Mouse (Mus musculus): ENCODE results near the gene Runx1. TPM values are rescaled to one million over a fixed set of nuclear protein-coding genes. Genes with fewer than 3 reads are reported as not detected.

Gene Runx1
- polyA plus RNA-seq, 1 experiment from 2014 or later = 6.4 TPM

DNA sequence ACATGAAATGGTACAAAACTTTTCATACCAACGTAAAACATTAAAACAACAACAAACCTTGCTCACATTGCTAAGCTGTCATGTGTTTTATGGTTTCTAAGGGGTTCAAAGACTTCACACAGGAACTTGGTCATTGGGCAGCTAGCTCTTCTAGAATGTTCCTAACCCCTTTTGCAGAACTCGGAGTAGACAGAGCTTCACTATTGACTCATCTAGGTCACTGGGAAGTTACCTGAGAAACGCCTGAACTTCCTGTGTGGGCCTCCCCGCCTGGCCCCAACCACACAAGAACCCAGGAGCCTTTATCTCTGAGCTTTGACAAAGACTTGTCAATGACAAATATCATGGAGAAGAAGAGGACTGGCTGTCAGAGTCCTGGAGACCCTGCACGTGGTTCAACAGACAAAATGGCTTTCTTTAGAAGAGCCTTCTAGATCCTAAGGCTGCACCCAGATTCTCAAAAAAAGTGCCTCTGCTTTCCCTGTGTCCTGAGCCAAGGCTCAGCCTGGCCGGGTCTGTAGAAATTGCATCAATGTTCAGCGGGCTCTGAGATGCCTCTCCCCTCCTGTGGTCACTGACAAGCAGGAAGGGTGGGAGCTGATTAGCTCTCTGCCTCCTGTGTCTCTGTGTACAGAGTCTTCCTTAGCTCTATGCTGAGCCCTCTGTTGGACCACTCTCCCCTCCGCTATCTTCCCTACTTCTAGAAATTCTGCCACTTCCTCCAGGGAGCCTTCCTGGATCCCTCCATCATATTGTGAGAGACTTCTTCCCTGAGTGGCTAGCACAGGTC is 7.3 kb downstream of the Runx1 start:
- Histone ChIP-seq H3K27ac (replicated peaks) (no peak overlapping the region), H3K9me3 (ENCODE audit: control insufficient read depth, low read length) (no peaks in the 10 kb centered on the region), H3K4me1 (replicated peaks; ENCODE audit: control insufficient read depth, insufficient read depth) (no peaks in the 10 kb centered on the region), H3K4me3 (ENCODE audit: low read depth, low read length) (no peak overlapping the region), H3K9ac (ENCODE audit: low read length) (no peak overlapping the region), H3K27me3 (ENCODE audit: control insufficient read depth, insufficient read depth, low read length) (no peaks in the 10 kb centered on the region), H3K36me3 (ENCODE audit: control insufficient read depth, insufficient read depth, low read length) (no peaks in the 10 kb centered on the region), H3K4me2 (replicated peaks; ENCODE audit: low read depth) (no peak overlapping the region)
- ATAC-seq (ENCODE audit: low FRiP score, low TSS enrichment) = no peak
- 68% methylated on average over 8 of the region's 8 CpGs for WGBS
- TF ChIP-seq EP300 (optimal IDR thresholded peaks at IDR 0.05) (no peak), CTCF (IDR thresholded peaks at IDR 0.05; ENCODE audit: low read depth) (no peak)
- no peak for DNase-seq (ENCODE audit: low spot score)

DNA sequence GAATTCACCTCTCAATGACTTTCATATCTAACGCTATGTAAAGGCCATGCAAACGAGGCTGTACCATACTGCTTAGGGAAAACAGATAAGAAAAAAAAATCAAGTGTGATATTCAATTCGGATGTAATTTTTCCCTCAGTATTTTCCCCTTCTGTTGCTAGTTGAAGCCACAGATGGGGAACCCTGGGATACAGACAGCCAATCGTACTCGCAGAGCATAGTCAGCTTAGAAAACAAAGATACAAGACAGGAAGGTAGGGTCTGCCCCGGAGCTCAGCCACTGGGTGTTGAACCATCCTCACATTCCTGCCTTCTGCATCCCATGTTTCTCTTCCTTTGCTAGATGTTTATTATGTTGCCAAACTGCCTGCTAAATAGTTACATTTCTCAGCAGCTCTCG is 9.9 kb downstream of the Runx1 start:
- TF ChIP-seq EP300 (optimal IDR thresholded peaks at IDR 0.05) (no peak), CTCF (IDR thresholded peaks at IDR 0.05; ENCODE audit: low read depth) (no peak)
- no peaks in the 10 kb centered on the region for H3K36me3 ChIP-seq (ENCODE audit: control insufficient read depth, insufficient read depth, low read length)
- no peak overlapping the region for H3K9ac ChIP-seq (ENCODE audit: low read length)
- no peak overlapping the region for H3K4me2 ChIP-seq (replicated peaks; ENCODE audit: low read depth)
- no peak for DNase-seq (ENCODE audit: low spot score)
- WGBS = 76% methylated on average over 7 of the region's 7 CpGs
- no peaks in the 10 kb centered on the region for H3K9me3 ChIP-seq (ENCODE audit: control insufficient read depth, low read length)
- no peak for ATAC-seq (ENCODE audit: low FRiP score, low TSS enrichment)
- no peak overlapping the region for H3K27ac ChIP-seq (replicated peaks)
- no peaks in the 10 kb centered on the region for H3K4me1 ChIP-seq (replicated peaks; ENCODE audit: control insufficient read depth, insufficient read depth)
- no peak overlapping the region for H3K4me3 ChIP-seq (ENCODE audit: low read depth, low read length)
- H3K27me3 ChIP-seq (ENCODE audit: control insufficient read depth, insufficient read depth, low read length) = no peaks in the 10 kb centered on the region

DNA sequence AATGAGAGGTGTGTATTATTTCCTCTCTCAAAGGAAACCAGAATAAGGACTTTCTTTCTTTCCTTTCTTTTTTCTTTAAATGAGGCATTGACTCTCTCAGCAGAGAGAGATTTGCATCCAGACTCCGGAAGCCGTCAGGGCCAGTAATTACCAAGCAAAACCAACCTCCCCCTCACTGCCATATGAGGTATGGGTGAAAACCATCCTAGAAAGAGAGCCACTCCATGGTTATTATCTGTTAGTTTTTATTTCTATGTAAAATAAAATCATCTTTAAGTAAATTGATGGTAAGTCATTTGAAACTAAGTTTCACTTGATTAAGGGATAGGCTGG is 10.8 kb downstream of the Runx1 start:
- 92% methylated on average over 2 of the region's 2 CpGs for WGBS
- Histone ChIP-seq H3K27ac (replicated peaks) (no peak overlapping the region), H3K9me3 (ENCODE audit: control insufficient read depth, low read length) (no peaks in the 10 kb centered on the region)

DNA sequence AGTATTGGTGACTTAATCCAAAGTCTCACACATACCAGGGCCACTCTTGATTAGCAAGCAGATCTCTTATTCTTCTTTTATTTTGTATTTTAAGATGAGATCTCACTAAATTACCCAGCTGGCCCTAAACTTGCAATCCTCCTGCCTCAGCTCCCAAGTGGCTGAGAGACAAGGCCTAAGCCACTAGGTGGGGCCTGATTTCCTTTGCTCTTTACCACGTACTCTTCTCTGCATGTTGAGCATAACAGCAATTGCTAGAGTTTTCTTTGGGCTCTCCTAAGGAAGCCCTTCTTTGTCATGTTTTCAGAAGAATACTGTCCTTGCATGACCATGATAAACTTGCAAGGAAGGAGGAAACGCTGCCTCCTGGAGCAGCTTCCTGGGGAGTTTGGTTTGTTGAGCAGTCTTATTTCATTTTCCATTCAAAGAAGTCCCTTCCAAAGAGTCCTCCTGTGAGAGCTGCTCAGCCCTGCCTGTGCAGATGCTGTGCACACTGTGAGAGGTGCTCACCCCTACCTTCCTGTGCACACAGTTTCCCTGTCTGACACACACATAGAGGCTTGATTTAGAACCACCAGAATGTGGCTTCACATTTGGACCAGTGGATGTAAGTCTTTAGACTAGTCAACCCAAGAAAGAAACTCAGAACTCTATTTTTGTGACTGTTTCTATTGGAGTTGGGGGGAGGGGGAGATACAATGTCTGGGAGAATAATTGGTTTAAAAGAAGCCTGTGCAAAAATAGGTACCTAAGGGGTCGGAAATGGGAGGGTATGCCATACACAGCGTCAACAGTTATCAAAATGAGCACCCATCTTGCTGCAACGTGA is 11.4 kb downstream of the Runx1 start:
- WGBS = 82% methylated on average over 5 of the region's 5 CpGs
- ATAC-seq (ENCODE audit: low FRiP score, low TSS enrichment) = no peak
- TF ChIP-seq EP300 (optimal IDR thresholded peaks at IDR 0.05) (no peak), CTCF (IDR thresholded peaks at IDR 0.05; ENCODE audit: low read depth) (peak; percentile 25; the same call in 1 of the 2 replicates)
- Histone ChIP-seq H3K4me1 (replicated peaks; ENCODE audit: control insufficient read depth, insufficient read depth) (no peaks in the 10 kb centered on the region), H3K27me3 (ENCODE audit: control insufficient read depth, insufficient read depth, low read length) (no peaks in the 10 kb centered on the region), H3K9ac (ENCODE audit: low read length) (no peak overlapping the region), H3K27ac (replicated peaks) (no peak overlapping the region), H3K4me3 (ENCODE audit: low read depth, low read length) (no peak overlapping the region), H3K36me3 (ENCODE audit: control insufficient read depth, insufficient read depth, low read length) (no peaks in the 10 kb centered on the region), H3K9me3 (ENCODE audit: control insufficient read depth, low read length) (no peaks in the 10 kb centered on the region), H3K4me2 (replicated peaks; ENCODE audit: low read depth) (no peak overlapping the region)
- DNase-seq (ENCODE audit: low spot score) = no peak

More for the DNA sequence above, 10.8 kb downstream of the Runx1 start:
- TF ChIP-seq CTCF (IDR thresholded peaks at IDR 0.05; ENCODE audit: low read depth) (no peak), EP300 (optimal IDR thresholded peaks at IDR 0.05) (no peak)
- no peak overlapping the region for H3K4me2 ChIP-seq (replicated peaks; ENCODE audit: low read depth)
- ATAC-seq (ENCODE audit: low FRiP score, low TSS enrichment) (no peak), DNase-seq (ENCODE audit: low spot score) (no peak)
- no peak overlapping the region for H3K9ac ChIP-seq (ENCODE audit: low read length)
- H3K4me3 ChIP-seq (ENCODE audit: low read depth, low read length) = no peak overlapping the region
- no peaks in the 10 kb centered on the region for H3K36me3 ChIP-seq (ENCODE audit: control insufficient read depth, insufficient read depth, low read length)
- H3K4me1 ChIP-seq (replicated peaks; ENCODE audit: control insufficient read depth, insufficient read depth) = no peaks in the 10 kb centered on the region
- no peaks in the 10 kb centered on the region for H3K27me3 ChIP-seq (ENCODE audit: control insufficient read depth, insufficient read depth, low read length)

DNA sequence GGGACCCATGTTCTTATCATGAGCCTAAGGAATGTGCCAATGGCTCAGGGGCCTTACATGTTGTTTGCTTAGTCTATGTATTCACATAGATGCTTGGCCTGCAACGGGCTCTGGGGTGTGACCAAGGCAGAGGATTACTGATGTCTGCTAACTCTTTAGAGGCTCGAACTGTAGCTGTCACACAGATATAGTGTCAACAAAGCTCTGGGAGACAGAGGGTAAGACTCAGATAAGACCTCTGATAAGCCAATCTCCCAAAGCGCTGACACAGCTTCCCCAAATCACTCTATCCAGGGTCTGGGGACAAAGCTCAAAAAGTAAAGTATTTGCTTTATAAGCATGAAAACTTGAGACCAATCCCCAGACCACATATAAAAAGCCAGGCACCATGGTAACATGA is 13.5 kb downstream of the Runx1 start:
- DNase-seq (ENCODE audit: low spot score) = no peak
- TF ChIP-seq EP300 (optimal IDR thresholded peaks at IDR 0.05) (no peak), CTCF (IDR thresholded peaks at IDR 0.05; ENCODE audit: low read depth) (no peak)
- H3K9ac ChIP-seq (ENCODE audit: low read length) = no peak overlapping the region
- ATAC-seq (ENCODE audit: low FRiP score, low TSS enrichment) = no peak
- H3K27ac ChIP-seq (replicated peaks) = no peak overlapping the region
- H3K9me3 ChIP-seq (ENCODE audit: control insufficient read depth, low read length) = no peaks in the 10 kb centered on the region
- H3K4me1 ChIP-seq (replicated peaks; ENCODE audit: control insufficient read depth, insufficient read depth) = no peaks in the 10 kb centered on the region
- H3K27me3 ChIP-seq (ENCODE audit: control insufficient read depth, insufficient read depth, low read length) = no peaks in the 10 kb centered on the region
- H3K36me3 ChIP-seq (ENCODE audit: control insufficient read depth, insufficient read depth, low read length) = no peaks in the 10 kb centered on the region
- 41% methylated on average over 3 of the region's 3 CpGs for WGBS
- H3K4me2 ChIP-seq (replicated peaks; ENCODE audit: low read depth) = no peak overlapping the region
- H3K4me3 ChIP-seq (ENCODE audit: low read depth, low read length) = no peak overlapping the region

Data from stomach, postnatal 0 days (tissue).